Mouse (Mus musculus): ENCODE results near the gene Zfp11. TPM values are rescaled to one million over a fixed set of nuclear protein-coding genes. Genes with fewer than 3 reads are reported as not detected.
"Not testable (repeated sequence)": the region's sequence is repeated elsewhere in the genome, so short reads cannot be mapped to it uniquely, and the experiment has no call there.

Gene Zfp11
- 1 to 10 TPM; 2.0 to 2.7 TPM for total RNA-seq (2021)
- long read RNA-seq, experiment 1, partial matches to known transcripts, result 1 of 2 reads
- long read RNA-seq, experiment 1, other reads (novel, unspliced or antisense), result 1 of 2 reads
- long read RNA-seq, experiment 2, partial matches to known transcripts, result 0 of 6 reads
- long read RNA-seq, experiment 2, other reads (novel, unspliced or antisense), result 2 of 6 reads

GRCm38 (mm10) chr5:129670036-129670458, at the start of gene Zfp11:
Gene Zfp11 (minus strand): TSS chr5:129670099.
- intact Hi-C loops (cut with DNase I; ENCODE audit: low total_unique reads), result loop anchor here (5.0 kb wide), 1 partner anchor 42 kb away; no protein-coding TSS in a partner anchor
- DNase-seq, result peak; percentile 81

- no peak for DNase-seq
- intact Hi-C loops (cut with DNase I; ENCODE audit: low total_unique reads), result loop anchor here (10.0 kb wide), 1 partner anchor 112 kb away; no protein-coding TSS in a partner anchor
These were observed 47.1 kb upstream of the Zfp11 start for GRCm38 (mm10) chr5:129717016-129717415.

- intact Hi-C loops (cut with DNase I; ENCODE audit: low total_unique reads), result loop anchor here (10.0 kb wide), 1 partner anchor 111 kb away; no protein-coding TSS in a partner anchor
- peak; percentile 92 for DNase-seq
These were observed 45.5 kb upstream of the Zfp11 start, which contains the start of gene Mrps17 for GRCm38 (mm10) chr5:129715326-129715861. Gene Mrps17 (plus strand): TSS chr5:129715497.

- no peak for DNase-seq
- intact Hi-C loops (cut with DNase I; ENCODE audit: low total_unique reads), result no loop called here
These were observed 38.5 kb upstream of the Zfp11 start, which contains the start of gene Sept14 for GRCm38 (mm10) chr5:129708412-129708811. Gene Sept14 (minus strand): TSS chr5:129708512.

- no peak for DNase-seq
- intact Hi-C loops (cut with DNase I; ENCODE audit: low total_unique reads), result no loop called here
These were observed 33.5 kb upstream of the Zfp11 start for GRCm38 (mm10) chr5:129703368-129703767.

- no peak for DNase-seq
- intact Hi-C loops (cut with DNase I; ENCODE audit: low total_unique reads), result no loop called here
These were observed 31.8 kb upstream of the Zfp11 start for GRCm38 (mm10) chr5:129701706-129702105.

- intact Hi-C loops (cut with DNase I; ENCODE audit: low total_unique reads), result no loop called here
- DNase-seq, result no peak
These were observed 30.6 kb upstream of the Zfp11 start for GRCm38 (mm10) chr5:129700506-129700905.

- DNase-seq, result no peak
- intact Hi-C loops (cut with DNase I; ENCODE audit: low total_unique reads), result no loop called here
These were observed 20.6 kb upstream of the Zfp11 start for GRCm38 (mm10) chr5:129690528-129690927.

GRCm38 (mm10) chr5:129687621-129688020, 17.7 kb upstream of the Zfp11 start:
- DNase-seq, result no peak
- intact Hi-C loops (cut with DNase I; ENCODE audit: low total_unique reads), result no loop called here

GRCm38 (mm10) chr5:129685141-129685540, 15.2 kb upstream of the Zfp11 start:
- DNase-seq; intact Hi-C loops (cut with DNase I; ENCODE audit: low total_unique reads): not testable (repeated sequence)

GRCm38 (mm10) chr5:129669453-129670035, 355 bp downstream of the Zfp11 start:
- intact Hi-C loops (cut with DNase I; ENCODE audit: low total_unique reads), result loop anchor here (5.0 kb wide), 1 partner anchor 43 kb away; no protein-coding TSS in a partner anchor
- no peak for DNase-seq

- DNase-seq, result no peak
- intact Hi-C loops (cut with DNase I; ENCODE audit: low total_unique reads), result no loop called here
These were observed 2.0 kb downstream of the Zfp11 start for GRCm38 (mm10) chr5:129667851-129668250.

- no peak for DNase-seq
These were observed 3.5 kb downstream of the Zfp11 start for GRCm38 (mm10) chr5:129666271-129666909.

GRCm38 (mm10) chr5:129664090-129664489, 5.8 kb downstream of the Zfp11 start:
- intact Hi-C loops (cut with DNase I; ENCODE audit: low total_unique reads), result no loop called here
- DNase-seq, result no peak

More at GRCm38 (mm10) chr5:129666271-129666909, 3.5 kb downstream of the Zfp11 start:
- intact Hi-C loops (cut with DNase I; ENCODE audit: low total_unique reads), result no loop called here

- intact Hi-C loops (cut with DNase I; ENCODE audit: low total_unique reads), result no loop called here
- DNase-seq, result no peak
These were observed 12.0 kb downstream of the Zfp11 start for GRCm38 (mm10) chr5:129657931-129658330.

GRCm38 (mm10) chr5:129657016-129657415, 12.9 kb downstream of the Zfp11 start:
- intact Hi-C loops (cut with DNase I; ENCODE audit: low total_unique reads), result no loop called here
- DNase-seq, result no peak

GRCm38 (mm10) chr5:129650858-129651257, 19.0 kb downstream of the Zfp11 start:
- intact Hi-C loops (cut with DNase I; ENCODE audit: low total_unique reads), result no loop called here

GRCm38 (mm10) chr5:129632270-129633250, 37.3 kb downstream of the Zfp11 start:
- intact Hi-C loops (cut with DNase I; ENCODE audit: low total_unique reads), result not testable (repeated sequence)

More at GRCm38 (mm10) chr5:129650858-129651257, 19.0 kb downstream of the Zfp11 start:
- no peak for DNase-seq

GRCm38 (mm10) chr5:129626586-129626985, 43.3 kb downstream of the Zfp11 start:
- intact Hi-C loops (cut with DNase I; ENCODE audit: low total_unique reads); DNase-seq: not testable (repeated sequence)

More at GRCm38 (mm10) chr5:129632270-129633250, 37.3 kb downstream of the Zfp11 start:
- not testable (repeated sequence) for DNase-seq

Measured in gastrocnemius, postnatal 14 days (tissue).